Mouse (Mus musculus) CH12.LX (cell line): Measurements from ENCODE around the gene Tnip3. TPM values are rescaled to one million over a fixed set of nuclear protein-coding genes. Genes with fewer than 3 reads are reported as not detected.
A peak's percentile ranks its signal among the peaks of the same experiment; 100 is the strongest.

Experiments used
- DNase-seq: peaks from one replicate; pipeline ENCODE4 v3.0.0-alpha.2; 2013; ENCODE audit errors: extremely low read depth
- H3K27ac ChIP-seq: 2 replicates; pipeline ENCODE4 v1.5.1; 2012; ENCODE audit warnings: low read depth, mild to moderate bottlenecking, control low read depth, moderate library complexity; ENCODE audit not compliant: insufficient read depth
- H3K27me3 ChIP-seq: replicated peaks from 2 replicates; pipeline ENCODE3; 2012; ENCODE audit warnings: inconsistent platforms
- H3K36me3 ChIP-seq, 2 experiments: replicated peaks in 1 of 2; 2 replicates each; pipeline versions ENCODE3 to v1.6.1; 2012; ENCODE audit warnings: inconsistent platforms in 1 of 2, low read length in 1 of 2, mild to moderate bottlenecking in 1 of 2, mixed read lengths in 1 of 2, moderate library complexity in 1 of 2; ENCODE audit not compliant: control insufficient read depth in 1 of 2, insufficient read depth in 1 of 2
- H3K4me1 ChIP-seq, 2 experiments: 2 replicates each; pipeline ENCODE4 v1.6.1; 2012; ENCODE audit warnings: inconsistent platforms in 1 of 2, moderate library complexity in 1 of 2; ENCODE audit not compliant: insufficient read depth in 2 of 2, control insufficient read depth in 1 of 2
- H3K4me2 ChIP-seq: 2 replicates; pipeline ENCODE4 v1.6.1; 2012; ENCODE audit warnings: low read depth, mild to moderate bottlenecking, control low read depth; ENCODE audit not compliant: poor library complexity, insufficient read depth, severe bottlenecking
- H3K4me3 ChIP-seq, 3 experiments: fragments of 150-350 bp in 1 of 3; sonication (generic) in 1 of 3; replicated peaks in 1 of 3; 2 replicates each; pipeline versions ENCODE3 to v1.5.1; 2011 to 2012; ENCODE audit warnings: low read depth in 2 of 3, low read length in 2 of 3, mild to moderate bottlenecking in 2 of 3, moderate library complexity in 2 of 3, control low read depth in 1 of 3, improper control_type of control experiment in 1 of 3, inconsistent platforms in 1 of 3, mixed read lengths in 1 of 3; ENCODE audit not compliant: poor library complexity in 1 of 3
- H3K79me2 ChIP-seq: replicated peaks from 2 replicates; pipeline ENCODE4 v1.6.1; 2012; ENCODE audit warnings: mild to moderate bottlenecking, moderate library complexity; ENCODE audit not compliant: control insufficient read depth, poor library complexity, insufficient read depth, severe bottlenecking; ENCODE audit errors: extremely low read depth
- H3K9ac ChIP-seq: 2 replicates; pipeline ENCODE4 v1.6.1; 2012; ENCODE audit warnings: low read depth, mild to moderate bottlenecking, control low read depth, moderate library complexity; ENCODE audit not compliant: insufficient read depth
- H3K9me3 ChIP-seq: replicated peaks from 2 replicates; pipeline ENCODE3; 2012; ENCODE audit warnings: low read length, inconsistent platforms, mixed read lengths
- BHLHE40 ChIP-seq: IDR thresholded peaks from 2 replicates; pipeline ENCODE4 v1.6.1; 2011; ENCODE audit warnings: mild to moderate bottlenecking, low read depth, low read length, improper control_type of control experiment
- CHD1 ChIP-seq: IDR thresholded peaks from 2 replicates; pipeline ENCODE4 v1.6.1; 2012; ENCODE audit warnings: low read depth, low read length, improper control_type of control experiment, inconsistent platforms
- CTCF ChIP-seq, 2 experiments: IDR thresholded peaks in 1 of 2; conservative IDR thresholded peaks in 1 of 2; 2 replicates each; pipeline ENCODE4 v1.5.1; 2011 to 2012; ENCODE audit warnings: low read depth in 2 of 2, low read length in 2 of 2, improper control_type of control experiment in 1 of 2, inconsistent platforms in 1 of 2, mild to moderate bottlenecking in 1 of 2, moderate library complexity in 1 of 2
- ELF1 ChIP-seq: IDR thresholded peaks from 2 replicates; pipeline ENCODE4 v1.6.1; 2014; ENCODE audit warnings: low read depth, mild to moderate bottlenecking, inconsistent platforms, low read length, improper control_type of control experiment
- EP300 ChIP-seq: IDR thresholded peaks from 2 replicates; pipeline ENCODE4 v1.6.1; 2011; ENCODE audit warnings: low read length, improper control_type of control experiment
- HCFC1 ChIP-seq: IDR thresholded peaks from 2 replicates; pipeline ENCODE4 v1.6.1; 2012; ENCODE audit warnings: low read depth, mild to moderate bottlenecking, inconsistent platforms, low read length, improper control_type of control experiment
- IRF4 ChIP-seq: IDR thresholded peaks from 2 replicates; pipeline ENCODE4 v1.6.1; 2014; ENCODE audit warnings: low read depth, mild to moderate bottlenecking, inconsistent platforms, low read length, improper control_type of control experiment
- JUN ChIP-seq: IDR thresholded peaks from 2 replicates; pipeline ENCODE4 v1.6.1; 2011; ENCODE audit warnings: low read depth, mild to moderate bottlenecking, low read length, improper control_type of control experiment, moderate library complexity; ENCODE audit not compliant: insufficient read depth
- JUND ChIP-seq: conservative IDR thresholded peaks from 2 replicates; pipeline ENCODE4 v1.6.1; 2011; ENCODE audit warnings: low read depth, low read length, improper control_type of control experiment
- KAT2A ChIP-seq: IDR thresholded peaks from 2 replicates; pipeline ENCODE4 v1.6.1; 2012; ENCODE audit warnings: low read length, improper control_type of control experiment, inconsistent platforms; ENCODE audit not compliant: insufficient replicate concordance
- MYC ChIP-seq: IDR thresholded peaks from 2 replicates; pipeline ENCODE4 v1.6.1; 2011; ENCODE audit warnings: low read depth, mild to moderate bottlenecking, improper control_type of control experiment, low read length
- NELFE ChIP-seq: IDR thresholded peaks from 2 replicates; pipeline ENCODE4 v1.6.1; 2011; ENCODE audit warnings: low read depth, low read length, improper control_type of control experiment
- NRF1 ChIP-seq: IDR thresholded peaks from 2 replicates; pipeline ENCODE4 v1.6.1; 2014; ENCODE audit warnings: low read depth, mild to moderate bottlenecking, inconsistent platforms, low read length, improper control_type of control experiment, moderate library complexity
- PAX5 ChIP-seq: IDR thresholded peaks from 2 replicates; pipeline ENCODE4 v1.6.1; 2012; ENCODE audit warnings: low read length, inconsistent platforms, mixed read lengths
- RAD21 ChIP-seq: IDR thresholded peaks from 2 replicates; pipeline ENCODE4 v1.6.1; 2011; ENCODE audit warnings: low read depth, mild to moderate bottlenecking, low read length, improper control_type of control experiment, moderate library complexity
- SIN3A ChIP-seq: IDR thresholded peaks from 2 replicates; pipeline ENCODE4 v1.6.1; 2012; ENCODE audit warnings: low read length, improper control_type of control experiment, inconsistent platforms
- SMC3 ChIP-seq: IDR thresholded peaks from 2 replicates; pipeline ENCODE4 v1.6.1; 2011; ENCODE audit warnings: low read depth, low read length, improper control_type of control experiment
- USF2 ChIP-seq: conservative IDR thresholded peaks from 2 replicates; pipeline ENCODE4 v1.6.1; 2011; ENCODE audit warnings: low read depth, low read length, improper control_type of control experiment
- ZC3H11A ChIP-seq: IDR thresholded peaks from 2 replicates; pipeline ENCODE4 v1.6.1; 2012; ENCODE audit warnings: low read depth, mild to moderate bottlenecking, inconsistent platforms, low read length, improper control_type of control experiment
- ZKSCAN1 ChIP-seq: IDR thresholded peaks from 2 replicates; pipeline ENCODE4 v1.6.1; 2012; ENCODE audit warnings: low read depth, inconsistent platforms, low read length, improper control_type of control experiment, borderline replicate concordance
- ZMIZ1 ChIP-seq: IDR thresholded peaks from 2 replicates; pipeline ENCODE4 v1.6.1; 2012; ENCODE audit warnings: low read depth, mild to moderate bottlenecking, inconsistent platforms, low read length, improper control_type of control experiment
- dilution Hi-C: fragments of 300-500 bp; cut with MboI; formaldehyde crosslinking; loops from 2 replicates; pipeline ENCODE4 v1.14.3; 2020; ENCODE audit warnings: low sequenced_read_pairs; ENCODE audit not compliant: extremely low pct_unique_long_range_greater_than_20kb, extremely low pct_ligation_motif_present
- in situ Hi-C: fragments of 300-500 bp; cut with MboI; formaldehyde crosslinking; loops from 3 replicates; pipeline ENCODE4 v1.14.3; 2019; ENCODE audit warnings: low sequenced_read_pairs, low pct_ligation_motif_present, low pct_unique_long_range_greater_than_20kb, mixed read lengths
- polyA plus RNA-seq: library from polyadenylated mRNA; unstranded; fragments of >175 nt; gene quantifications from 2 replicates; pipeline ENCODE4 v1.2.1, GENCODE M21; 2012; ENCODE audit warnings: low read depth; ENCODE audit not compliant: insufficient read length
- total RNA-seq, 2 experiments: library from RNA; depleted of rRNA; stranded (reverse); fragments of 300-350 nt in 1 of 2; fragments of >200 nt in 1 of 2; gene quantifications; 2 replicates each; pipeline ENCODE4 v1.2.3; 2012 to 2014

Tnip3 gene
- total and polyA plus RNA-seq, 3 experiments, result 1.4 to 2.5 (median 2.5) TPM

DNA sequence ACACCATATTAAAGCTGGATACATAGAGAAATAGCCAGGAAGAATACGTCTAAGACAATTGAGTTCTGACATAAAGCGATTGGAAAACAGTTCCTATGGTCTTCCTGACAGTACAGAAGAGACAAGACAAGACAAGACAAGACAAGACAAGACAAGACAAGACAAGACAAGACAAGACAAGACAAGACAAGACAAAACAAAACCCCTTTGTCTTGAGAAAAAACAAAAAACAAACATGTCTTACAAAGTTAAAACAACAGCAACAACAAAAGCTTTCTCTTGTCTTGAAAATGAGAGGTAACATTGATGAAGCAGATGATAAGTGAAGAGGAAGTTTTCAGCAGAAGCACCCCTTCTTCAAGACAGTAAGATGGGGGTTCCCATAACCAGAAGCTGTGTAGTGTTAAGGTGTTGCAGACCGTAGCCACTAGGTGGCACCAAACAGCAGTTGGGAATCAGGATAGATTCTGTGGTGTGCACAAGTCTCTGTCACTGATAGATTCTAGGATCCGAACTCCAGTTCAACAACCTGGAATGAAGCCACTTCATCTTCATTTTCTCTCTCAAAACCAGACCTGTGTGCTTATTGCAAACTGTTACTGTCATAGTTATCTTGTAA lies 15.0 kb upstream of the Tnip3 start:
- no peak overlapping the region for H3K27ac ChIP-seq
- no peak overlapping the region for H3K9ac ChIP-seq
- H3K79me2 ChIP-seq, result no peaks in the 10 kb centered on the region
- H3K4me2 ChIP-seq, result no peak overlapping the region
- peak; percentile 84 for DNase-seq
- H3K4me3 ChIP-seq, result no peak overlapping the region
- H3K36me3 ChIP-seq, result no peaks in the 10 kb centered on the region
- no peaks in the 10 kb centered on the region for H3K27me3 ChIP-seq
- dilution Hi-C loops, result no loop called here
- in situ Hi-C loops, result loop anchor here (5.0 kb wide), 1 partner anchor 57 kb away; no protein-coding TSS in a partner anchor
- H3K9me3 ChIP-seq, result no peaks in the 10 kb centered on the region
- peak; percentile 93 to 94 for TF ChIP-seq CTCF (conservative IDR thresholded peaks at IDR 0.05 in 1 of 2, IDR thresholded peaks at IDR 0.05 in 1 of 2; ENCODE audit: low read depth in 2 of 2, low read length in 2 of 2)
- TF ChIP-seq NELFE, result peak; percentile 36; the same call in 1 of the 2 replicates
- TF ChIP-seq PAX5, result no peak
- TF ChIP-seq SMC3, result peak; percentile 99
- no peak for TF ChIP-seq MYC
- TF ChIP-seq ZMIZ1, result no peak
- peak; percentile 93 for TF ChIP-seq RAD21
- no peak for TF ChIP-seq USF2
- TF ChIP-seq KAT2A, result no peak
- no peak for TF ChIP-seq ELF1
- TF ChIP-seq CHD1, result peak; percentile 94; the same call in 1 of the 2 replicates
- TF ChIP-seq SIN3A, result no peak
- peak; percentile 85 for TF ChIP-seq ZC3H11A
- TF ChIP-seq JUND, result peak; percentile 28; the same call in 1 of the 2 replicates
- H3K4me1 ChIP-seq, result peaks cover 12 to 24% of the 10 kb centered on the region in 2 experiments

- Histone ChIP-seq H3K9ac (peak overlapping the region; percentile 18), H3K4me1 (peaks cover 17 to 40% of the 10 kb centered on the region in 2 experiments), H3K36me3 (no peaks in the 10 kb centered on the region), H3K9me3 (no peaks in the 10 kb centered on the region), H3K27me3 (no peaks in the 10 kb centered on the region), H3K4me3 (no peak overlapping the region), H3K27ac (peak overlapping the region; percentile 39; the same call in 1 of the 2 replicates), H3K4me2 (peak overlapping the region; percentile 58), H3K79me2 (no peaks in the 10 kb centered on the region)
- dilution Hi-C loops (no loop called here), in situ Hi-C loops (loop anchor here (5.0 kb wide), 1 partner anchor 53 kb away; no protein-coding TSS in a partner anchor)
- TF ChIP-seq EP300 (peak; percentile 68), JUN (peak; percentile 38; the same call in 1 of the 2 replicates), BHLHE40 (peak; percentile 45; the same call in 1 of the 2 replicates), ELF1 (no peak), HCFC1 (no peak), IRF4 (peak; percentile 70; the same call in 1 of the 2 replicates), NRF1 (no peak), ZKSCAN1 (no peak)
- DNase-seq, result peak; percentile 20
Observed at GRCm38 (mm10) chr6:65513813-65514212, 11.3 kb upstream of the Tnip3 start.
